Mouse (Mus musculus) megakaryocyte, embryonic 14.5 days (primary cell): Measurements from ENCODE around the gene Gpr179. TPM values are rescaled to one million over a fixed set of nuclear protein-coding genes. Genes with fewer than 3 reads are reported as not detected.
"Not testable (repeated sequence)": the region's sequence is repeated elsewhere in the genome, so short reads cannot be mapped to it uniquely, and the experiment has no call there.

Experiments used
- H3K27me3 ChIP-seq: replicated peaks from 2 replicates; pipeline ENCODE3; 2012; ENCODE audit warnings: inconsistent platforms
- H3K36me3 ChIP-seq: replicated peaks from 2 replicates; pipeline ENCODE3; 2012; ENCODE audit warnings: low read length, inconsistent platforms, mixed read lengths
- H3K4me1 ChIP-seq: 2 replicates; pipeline ENCODE4 v1.6.1; 2012; ENCODE audit warnings: inconsistent platforms
- H3K4me3 ChIP-seq: replicated peaks from 2 replicates; pipeline ENCODE3; 2012; ENCODE audit warnings: moderate library complexity, mild to moderate bottlenecking, inconsistent platforms
- H3K9me3 ChIP-seq: 2 replicates; pipeline ENCODE4 v1.6.1; 2012; ENCODE audit warnings: inconsistent platforms
- FLI1 ChIP-seq: IDR thresholded peaks from 2 replicates; pipeline ENCODE4 v1.6.1; 2012; ENCODE audit warnings: low read length, inconsistent platforms, mixed read lengths
- GATA1 ChIP-seq: IDR thresholded peaks from 3 replicates; pipeline ENCODE4 v1.6.1; 2012; ENCODE audit warnings: mixed read lengths, low read length, inconsistent platforms, borderline replicate concordance
- polyA plus RNA-seq: library from polyadenylated mRNA; stranded (reverse); fragments of >175 nt; gene quantifications from 2 replicates; pipeline ENCODE4 v1.2.3, GENCODE M21; 2012; ENCODE audit warnings: low replicate concordance; ENCODE audit not compliant: insufficient read depth

Gpr179 gene
- polyA plus RNA-seq, 1 experiment = 0.04 TPM

GRCm38 (mm10) chr11:97328148-97328547 lies 23.7 kb downstream of the Gpr179 start:
- H3K36me3 ChIP-seq = peaks cover 90% of the 10 kb centered on the region
- H3K4me3 ChIP-seq = no peak overlapping the region
- no peak for TF ChIP-seq FLI1
- no peak for TF ChIP-seq GATA1

DNA sequence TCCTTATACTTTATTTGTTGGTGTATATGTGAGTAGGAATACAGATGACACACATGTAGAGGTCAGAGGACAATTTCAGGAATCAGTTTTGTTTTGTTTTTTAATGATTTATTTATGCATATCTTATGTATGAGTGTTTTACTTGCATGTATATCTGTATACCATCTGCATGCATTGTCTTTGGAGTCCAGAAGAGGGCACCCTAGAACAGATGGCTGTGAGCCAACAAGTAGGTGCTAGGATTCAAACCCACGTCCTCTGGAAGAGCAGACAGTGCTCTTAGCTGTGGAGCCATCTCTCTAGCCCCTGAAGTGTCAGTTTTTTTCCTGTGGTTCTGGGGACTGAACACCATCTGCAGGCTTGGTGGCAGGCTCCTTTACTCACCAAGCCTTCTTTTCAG lies 26.7 kb downstream of the Gpr179 start:
- Histone ChIP-seq H3K4me1 (peaks cover 3% of the 10 kb centered on the region; the same call in 1 of the 2 replicates), H3K4me3 (no peak overlapping the region), H3K9me3 (no peaks in the 10 kb centered on the region), H3K27me3 (no peaks in the 10 kb centered on the region), H3K36me3 (peaks cover 80% of the 10 kb centered on the region)
- TF ChIP-seq GATA1 = no peak
- TF ChIP-seq FLI1 = no peak

More at GRCm38 (mm10) chr11:97328148-97328547, 23.7 kb downstream of the Gpr179 start:
- H3K4me1 ChIP-seq = peaks cover 3% of the 10 kb centered on the region; the same call in 1 of the 2 replicates
- H3K9me3 ChIP-seq = no peaks in the 10 kb centered on the region
- no peaks in the 10 kb centered on the region for H3K27me3 ChIP-seq

- peaks cover 55% of the 10 kb centered on the region for H3K36me3 ChIP-seq
- H3K4me3 ChIP-seq, H3K4me1 ChIP-seq, H3K27me3 ChIP-seq, H3K9me3 ChIP-seq: not testable (repeated sequence)
Measured at GRCm38 (mm10) chr11:97321894-97322600, 29.8 kb downstream of the Gpr179 start.

DNA sequence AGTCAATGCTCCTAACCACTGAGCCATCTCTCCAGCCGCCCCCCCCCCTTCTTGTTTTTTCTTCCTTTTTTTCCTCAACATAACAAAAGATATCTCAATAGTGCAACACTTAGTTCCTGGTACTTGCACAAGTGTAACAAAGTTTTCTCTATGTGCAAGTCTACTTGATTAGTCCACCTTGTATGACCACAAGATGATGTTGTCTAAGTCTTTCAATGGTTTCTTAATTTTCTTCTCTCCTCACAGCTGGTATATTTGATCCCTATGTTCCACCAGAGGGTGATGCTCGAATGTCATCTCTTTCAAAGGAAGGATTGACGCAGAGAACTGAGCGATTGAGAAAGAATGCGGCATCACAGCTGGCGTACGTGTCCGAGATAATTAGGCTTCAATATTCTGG lies 30.7 kb downstream of the Gpr179 start:
- H3K36me3 ChIP-seq = peaks cover 46% of the 10 kb centered on the region

DNA sequence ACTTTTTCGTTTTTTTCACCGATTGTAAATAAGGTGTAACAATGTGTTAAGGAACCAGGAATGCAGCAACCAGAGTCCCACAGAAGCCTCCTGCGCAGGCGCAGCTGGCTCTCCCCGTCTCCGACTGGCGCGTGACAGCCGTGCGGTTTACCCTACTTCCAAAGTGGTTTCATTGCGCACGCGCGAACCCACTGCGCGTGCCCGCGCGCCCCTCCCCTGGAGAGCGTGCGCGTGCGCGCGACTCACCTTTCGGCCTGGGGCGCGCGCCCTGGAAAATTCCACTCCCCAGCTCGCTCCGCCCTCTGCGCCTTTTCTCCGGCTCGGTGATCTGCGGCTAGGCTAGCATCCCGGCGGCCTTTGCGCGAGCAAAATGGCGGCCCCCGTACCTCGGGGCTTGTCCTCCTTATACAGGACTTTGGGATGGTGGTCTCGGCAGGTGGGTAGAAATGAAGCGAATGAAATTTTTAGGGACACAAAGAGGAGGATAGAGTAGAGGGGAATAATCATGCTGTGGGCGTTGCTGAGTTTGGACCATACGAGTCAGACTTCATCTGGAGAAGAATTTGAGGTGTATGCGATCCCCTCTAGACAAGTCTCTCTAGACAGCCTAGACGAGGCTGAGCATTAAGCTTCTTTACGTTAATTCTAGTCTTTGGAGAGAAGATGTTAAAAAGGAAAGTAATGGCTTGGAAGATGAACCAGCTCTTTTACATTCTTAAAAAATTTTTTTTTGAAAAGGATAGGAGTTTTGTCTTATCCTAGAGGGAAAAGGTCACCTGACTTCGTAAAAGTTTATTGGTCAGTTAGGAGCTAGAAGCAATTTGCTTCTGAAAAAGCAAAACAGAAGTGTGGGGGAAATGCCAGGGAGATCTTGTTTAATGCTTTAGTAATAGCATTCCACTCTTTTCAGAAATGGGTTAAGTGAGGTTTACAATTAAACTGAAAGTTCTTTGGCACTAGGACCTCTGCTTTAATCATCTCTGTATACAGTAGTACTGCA lies 36.1 kb downstream of the Gpr179 start, which contains the start of gene Mrpl45:
Gene Mrpl45, plus strand, starts transcription at position 213 of the 1,000 bp plus-strand sequence.
- Histone ChIP-seq H3K36me3 (peaks cover 4% of the 10 kb centered on the region), H3K9me3 (no peaks in the 10 kb centered on the region), H3K4me3 (peak within 1 kb of the TSS; percentile 93), H3K4me1 (peaks cover 26% of the 10 kb centered on the region), H3K27me3 (no peaks in the 10 kb centered on the region)
- TF ChIP-seq GATA1 (no peak), FLI1 (no peak)

More for the DNA sequence above, 30.7 kb downstream of the Gpr179 start:
- Histone ChIP-seq H3K9me3 (no peaks in the 10 kb centered on the region), H3K27me3 (no peaks in the 10 kb centered on the region), H3K4me1 (peaks cover 11% of the 10 kb centered on the region; the same call in 1 of the 2 replicates), H3K4me3 (no peak overlapping the region)
- TF ChIP-seq GATA1 (no peak), FLI1 (no peak)

GRCm38 (mm10) chr11:97314751-97315503 lies 37.0 kb downstream of the Gpr179 start:
- peak overlapping the region; percentile 93 for H3K4me3 ChIP-seq
- TF ChIP-seq GATA1 (no peak), FLI1 (no peak)
- peaks cover 35% of the 10 kb centered on the region for H3K4me1 ChIP-seq
- H3K36me3 ChIP-seq = peaks cover 4% of the 10 kb centered on the region
- H3K9me3 ChIP-seq = no peaks in the 10 kb centered on the region
- H3K27me3 ChIP-seq = no peaks in the 10 kb centered on the region

DNA sequence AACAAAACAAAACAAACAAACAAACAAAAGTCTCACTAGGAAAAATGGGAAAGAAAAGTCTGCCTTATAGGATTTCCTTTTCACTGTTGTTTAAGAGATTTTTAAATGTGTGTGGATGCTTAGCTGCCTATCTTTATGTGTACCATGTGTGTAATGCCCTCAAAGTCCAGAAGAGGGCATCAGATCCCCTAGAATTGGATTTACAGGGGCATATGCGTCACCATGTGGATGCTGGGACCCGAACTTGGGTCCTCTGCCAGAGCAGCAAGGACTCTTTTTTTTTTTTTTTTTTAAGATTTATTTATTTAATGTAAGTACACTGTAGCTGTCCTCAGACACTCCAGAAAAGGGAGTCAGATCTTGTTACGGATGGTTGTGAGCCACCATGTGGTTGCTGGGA lies 37.8 kb downstream of the Gpr179 start:
- H3K4me1 ChIP-seq = peaks cover 43% of the 10 kb centered on the region
- no peak for TF ChIP-seq GATA1
- TF ChIP-seq FLI1 = no peak
- H3K4me3 ChIP-seq = no peak overlapping the region
- H3K27me3 ChIP-seq = no peaks in the 10 kb centered on the region
- H3K36me3 ChIP-seq = peaks cover 3% of the 10 kb centered on the region
- H3K9me3 ChIP-seq = no peaks in the 10 kb centered on the region

DNA sequence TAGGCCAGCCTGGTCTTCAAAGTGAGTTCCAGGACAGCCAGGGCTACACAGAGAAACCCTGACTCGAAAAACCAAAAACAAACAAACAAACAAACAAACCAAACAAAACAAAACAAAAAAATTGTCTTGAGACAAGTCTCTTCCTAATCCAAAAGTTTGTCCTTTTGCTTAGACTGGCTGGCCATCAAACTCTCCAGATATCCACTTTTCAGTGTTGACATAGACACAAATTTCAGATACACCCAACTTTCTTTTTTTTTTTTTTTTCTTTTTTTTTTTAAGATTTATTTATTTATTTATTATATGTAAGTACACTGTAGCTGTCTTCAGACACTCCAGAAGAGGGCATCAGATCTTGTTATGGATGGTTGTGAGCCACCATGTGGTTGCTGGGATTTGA lies 39.0 kb downstream of the Gpr179 start:
- H3K9me3 ChIP-seq, H3K4me3 ChIP-seq, H3K36me3 ChIP-seq, H3K27me3 ChIP-seq: not testable (repeated sequence)
- H3K4me1 ChIP-seq = peaks cover 49% of the 10 kb centered on the region

- H3K4me1 ChIP-seq = peaks cover 47% of the 10 kb centered on the region
- peak overlapping the region; percentile 64 for H3K4me3 ChIP-seq
- H3K9me3 ChIP-seq = no peaks in the 10 kb centered on the region
- TF ChIP-seq GATA1 (no peak), FLI1 (no peak)
- H3K36me3 ChIP-seq = no peaks in the 10 kb centered on the region
- no peaks in the 10 kb centered on the region for H3K27me3 ChIP-seq
Measured at GRCm38 (mm10) chr11:97310895-97311631, 40.8 kb downstream of the Gpr179 start.
